Mouse (Mus musculus): Measurements from ENCODE around the gene Gpr62. TPM values are rescaled to one million over a fixed set of nuclear protein-coding genes. Genes with fewer than 3 reads are reported as not detected.
A peak's percentile ranks its signal among the peaks of the same experiment; 100 is the strongest.

Gpr62 gene
- polyA plus RNA-seq, 1 experiment from 2014 or later = 0.11 TPM

DNA sequence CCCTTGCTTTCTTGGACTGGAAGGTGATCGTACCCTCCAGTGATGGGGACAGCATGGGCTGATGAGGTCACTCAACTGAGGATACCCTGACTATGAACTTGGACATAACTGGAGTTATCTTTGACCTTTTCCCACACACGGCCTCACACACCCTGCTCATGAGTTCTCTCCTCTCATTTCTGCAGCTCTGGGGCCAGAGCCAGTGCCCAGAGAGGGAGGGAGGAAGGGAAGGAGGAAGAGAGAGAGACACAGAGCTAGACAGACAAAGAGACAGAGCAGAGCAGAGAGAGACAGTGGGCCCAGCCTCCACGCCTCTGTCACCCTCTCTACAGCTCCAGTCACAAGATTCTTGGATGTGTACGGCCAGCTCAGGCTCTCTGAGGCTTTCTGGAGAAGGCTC lies 6.6 kb upstream of the Gpr62 start:
- no peak for DNase-seq (ENCODE audit: low spot score)
- Histone ChIP-seq H3K27ac (replicated peaks) (peak overlapping the region; percentile 56; the same call in 1 of the 2 replicates), H3K9me3 (replicated peaks) (no peaks in the 10 kb centered on the region), H3K36me3 (no peaks in the 10 kb centered on the region), H3K4me1 (peaks cover 67% of the 10 kb centered on the region), H3K27me3 (ENCODE audit: low read depth, poor library complexity, severe bottlenecking) (peaks cover 14% of the 10 kb centered on the region), H3K4me3 (no peak overlapping the region)
- 71% methylated on average over 4 of the region's 4 CpGs for WGBS

DNA sequence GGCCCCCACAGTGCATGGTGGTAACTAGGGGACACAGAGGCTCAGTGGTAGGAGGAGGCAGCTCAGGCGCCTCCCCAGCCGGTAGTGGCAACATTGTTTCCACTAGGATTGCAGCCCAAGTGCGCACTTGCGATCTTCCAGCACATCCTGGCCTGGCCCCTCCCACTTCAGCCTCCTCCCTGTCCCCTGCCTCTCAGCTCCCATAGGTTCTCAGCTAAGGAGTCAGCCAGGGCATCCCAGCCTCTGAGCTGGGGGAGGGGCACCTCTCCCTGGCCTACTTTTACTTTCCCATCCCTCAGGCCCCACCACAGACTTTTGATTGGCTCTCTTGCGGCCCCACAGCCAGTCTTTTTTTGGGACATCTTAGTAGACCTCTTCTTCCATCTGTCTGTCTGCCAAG lies 6.2 kb upstream of the Gpr62 start:
- Histone ChIP-seq H3K4me3 (peak overlapping the region; percentile 31), H3K9me3 (replicated peaks) (no peaks in the 10 kb centered on the region), H3K4me1 (peaks cover 63% of the 10 kb centered on the region), H3K36me3 (no peaks in the 10 kb centered on the region), H3K27me3 (ENCODE audit: low read depth, poor library complexity, severe bottlenecking) (peaks cover 14% of the 10 kb centered on the region), H3K27ac (replicated peaks) (0 out of 2 replicates have a peak overlapping the region, but pooled peaks have one; percentile 56)
- DNase-seq (ENCODE audit: low spot score) = peak; percentile 48
- 11% methylated on average over 5 of the region's 5 CpGs for WGBS

DNA sequence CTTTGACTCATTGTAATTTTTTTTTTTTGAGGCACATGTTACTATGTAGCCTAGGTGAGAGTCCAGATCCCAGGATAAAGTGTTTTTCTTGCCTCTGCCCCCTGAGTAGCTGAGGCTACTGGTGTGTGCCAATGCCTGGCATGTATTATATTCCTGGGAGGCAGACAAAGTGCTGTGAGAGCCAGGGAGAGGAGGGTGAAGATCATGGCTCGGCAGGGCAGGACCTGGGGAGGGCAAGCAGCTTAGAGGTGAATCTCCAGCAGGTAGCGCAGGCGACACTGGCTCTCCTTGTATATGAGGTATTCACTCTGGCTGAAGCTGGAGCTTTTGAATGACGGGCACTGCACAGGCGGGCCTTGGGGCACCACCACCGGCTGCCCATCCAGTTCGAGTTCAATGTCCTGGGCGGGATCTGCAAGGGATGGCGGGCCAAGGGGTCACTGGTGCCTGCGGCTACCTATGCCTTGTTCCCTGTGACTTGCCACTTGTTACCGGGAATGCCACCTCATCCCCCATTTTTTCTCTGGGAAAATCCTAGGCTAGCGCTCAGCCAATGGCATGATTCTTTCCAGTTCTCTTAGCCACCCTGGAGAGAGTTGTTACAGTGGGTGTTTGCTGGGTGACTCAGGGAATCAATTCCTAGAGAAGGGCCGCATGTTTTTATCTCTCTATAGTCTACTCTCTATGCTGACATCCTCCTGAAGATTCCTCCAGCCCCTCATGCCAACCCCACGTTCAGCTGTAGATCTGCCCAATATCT lies 5.4 kb upstream of the Gpr62 start:
- Histone ChIP-seq H3K4me1 (peaks cover 57% of the 10 kb centered on the region), H3K27ac (replicated peaks) (0 out of 2 replicates have a peak overlapping the region, but pooled peaks have one; percentile 56), H3K36me3 (peaks cover 2% of the 10 kb centered on the region), H3K9me3 (replicated peaks) (no peaks in the 10 kb centered on the region), H3K4me3 (peak overlapping the region; percentile 31), H3K27me3 (ENCODE audit: low read depth, poor library complexity, severe bottlenecking) (peaks cover 16% of the 10 kb centered on the region)
- 64% methylated on average over 14 of the region's 14 CpGs for WGBS
- no peak for DNase-seq (ENCODE audit: low spot score)

DNA sequence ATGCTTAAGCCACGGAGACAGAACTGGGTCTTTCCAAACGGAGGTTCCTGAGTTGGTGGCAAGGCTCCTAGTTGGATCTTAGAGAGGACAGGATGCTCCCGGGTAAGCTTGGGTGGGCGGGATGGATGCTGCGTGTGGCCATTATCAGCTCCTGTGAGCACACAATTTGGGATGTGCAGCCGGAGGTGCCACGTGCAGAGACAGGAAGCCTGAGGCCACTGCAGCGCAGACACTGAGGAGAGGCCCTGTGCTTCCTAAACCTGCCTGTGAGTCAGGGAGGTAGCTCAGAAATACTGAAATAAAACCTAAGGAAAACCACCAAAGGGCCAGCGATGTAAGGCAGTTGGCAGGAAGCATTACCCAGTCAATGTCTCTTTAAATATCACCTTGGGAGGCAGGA lies 4.0 kb upstream of the Gpr62 start:
- H3K4me1 ChIP-seq = peaks cover 55% of the 10 kb centered on the region
- H3K36me3 ChIP-seq = peaks cover 14% of the 10 kb centered on the region
- no peaks in the 10 kb centered on the region for H3K9me3 ChIP-seq (replicated peaks)
- WGBS = 78% methylated on average over 9 of the region's 9 CpGs
- no peak overlapping the region for H3K4me3 ChIP-seq
- H3K27ac ChIP-seq (replicated peaks) = no peak overlapping the region
- H3K27me3 ChIP-seq (ENCODE audit: low read depth, poor library complexity, severe bottlenecking) = peaks cover 28% of the 10 kb centered on the region
- DNase-seq (ENCODE audit: low spot score) = no peak

DNA sequence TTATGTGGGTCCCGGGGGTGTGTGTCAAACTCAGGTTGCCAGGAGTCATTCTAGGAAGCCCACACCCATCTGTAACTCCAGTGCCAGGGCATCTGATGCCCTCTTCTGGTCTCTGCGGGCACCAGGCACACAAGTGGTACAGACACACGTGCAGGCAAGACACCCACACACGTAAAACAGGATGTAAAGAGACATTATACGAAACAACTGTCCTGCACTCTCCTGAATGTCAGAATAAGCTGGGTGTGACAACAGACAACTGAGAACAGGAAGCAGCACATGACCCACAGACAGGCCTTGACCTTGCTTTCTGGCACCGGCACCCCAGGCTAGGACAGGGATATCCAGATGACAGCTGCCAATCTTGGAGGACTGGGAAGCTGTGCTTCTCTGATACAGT lies 3.6 kb upstream of the Gpr62 start:
- H3K4me3 ChIP-seq = no peak overlapping the region
- no peak for DNase-seq (ENCODE audit: low spot score)
- 78% methylated on average over 6 of the region's 6 CpGs for WGBS
- peaks cover 33% of the 10 kb centered on the region for H3K27me3 ChIP-seq (ENCODE audit: low read depth, poor library complexity, severe bottlenecking)
- no peak overlapping the region for H3K27ac ChIP-seq (replicated peaks)
- peaks cover 55% of the 10 kb centered on the region for H3K4me1 ChIP-seq
- no peaks in the 10 kb centered on the region for H3K9me3 ChIP-seq (replicated peaks)
- peaks cover 19% of the 10 kb centered on the region for H3K36me3 ChIP-seq

DNA sequence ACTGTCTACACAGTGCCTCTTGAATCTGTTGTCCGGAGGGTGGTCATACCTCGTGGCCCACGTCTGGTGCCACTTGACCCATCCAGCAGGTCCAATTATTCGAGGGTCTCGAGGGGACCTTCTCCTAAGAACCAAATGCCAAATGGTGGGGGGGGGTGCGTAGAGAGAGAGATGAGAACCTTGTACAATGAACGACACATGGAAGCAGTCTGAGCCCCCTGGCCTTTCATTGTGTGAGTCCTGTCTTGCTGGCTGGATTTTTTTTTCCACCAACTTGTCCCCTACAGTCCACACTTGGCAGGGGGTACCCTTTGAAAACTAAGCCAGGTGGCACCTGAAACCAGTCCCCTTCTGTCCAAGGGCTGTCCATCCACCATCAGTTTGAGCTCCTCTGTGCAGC lies 2.0 kb upstream of the Gpr62 start:
- Histone ChIP-seq H3K36me3 (peaks cover 35% of the 10 kb centered on the region), H3K27me3 (ENCODE audit: low read depth, poor library complexity, severe bottlenecking) (peaks cover 42% of the 10 kb centered on the region), H3K4me1 (peaks cover 54% of the 10 kb centered on the region), H3K4me3 (no peak overlapping the region), H3K9me3 (replicated peaks) (no peaks in the 10 kb centered on the region), H3K27ac (replicated peaks) (no peak overlapping the region)
- WGBS = 90% methylated on average over 7 of the region's 7 CpGs
- DNase-seq (ENCODE audit: low spot score) = no peak

DNA sequence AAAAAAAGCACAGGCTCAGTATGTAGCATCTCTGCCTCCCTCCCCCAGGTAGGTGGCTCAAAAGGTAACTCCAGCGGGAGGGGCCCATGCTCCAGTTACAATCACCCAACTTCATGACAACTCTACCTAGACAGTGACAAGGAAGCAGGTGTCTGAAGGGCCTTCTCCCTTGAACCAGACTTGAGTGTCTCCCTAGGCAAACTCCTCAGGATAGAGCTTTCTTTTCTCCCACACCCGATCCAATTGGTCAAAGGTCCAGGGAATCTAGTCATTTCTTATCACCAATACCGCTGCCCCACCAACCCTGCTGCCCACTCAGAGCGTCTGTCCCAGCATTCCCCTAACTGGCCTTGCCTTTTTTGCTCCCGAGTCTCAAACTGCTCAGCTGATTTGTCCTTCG lies 983 bp upstream of the Gpr62 start:
- Histone ChIP-seq H3K36me3 (peaks cover 45% of the 10 kb centered on the region), H3K4me3 (no peak overlapping the region), H3K27ac (replicated peaks) (no peak overlapping the region), H3K27me3 (ENCODE audit: low read depth, poor library complexity, severe bottlenecking) (peaks cover 50% of the 10 kb centered on the region), H3K4me1 (peaks cover 52% of the 10 kb centered on the region), H3K9me3 (replicated peaks) (no peaks in the 10 kb centered on the region)
- no peak for DNase-seq (ENCODE audit: low spot score)
- 92% methylated on average over 6 of the region's 6 CpGs for WGBS

DNA sequence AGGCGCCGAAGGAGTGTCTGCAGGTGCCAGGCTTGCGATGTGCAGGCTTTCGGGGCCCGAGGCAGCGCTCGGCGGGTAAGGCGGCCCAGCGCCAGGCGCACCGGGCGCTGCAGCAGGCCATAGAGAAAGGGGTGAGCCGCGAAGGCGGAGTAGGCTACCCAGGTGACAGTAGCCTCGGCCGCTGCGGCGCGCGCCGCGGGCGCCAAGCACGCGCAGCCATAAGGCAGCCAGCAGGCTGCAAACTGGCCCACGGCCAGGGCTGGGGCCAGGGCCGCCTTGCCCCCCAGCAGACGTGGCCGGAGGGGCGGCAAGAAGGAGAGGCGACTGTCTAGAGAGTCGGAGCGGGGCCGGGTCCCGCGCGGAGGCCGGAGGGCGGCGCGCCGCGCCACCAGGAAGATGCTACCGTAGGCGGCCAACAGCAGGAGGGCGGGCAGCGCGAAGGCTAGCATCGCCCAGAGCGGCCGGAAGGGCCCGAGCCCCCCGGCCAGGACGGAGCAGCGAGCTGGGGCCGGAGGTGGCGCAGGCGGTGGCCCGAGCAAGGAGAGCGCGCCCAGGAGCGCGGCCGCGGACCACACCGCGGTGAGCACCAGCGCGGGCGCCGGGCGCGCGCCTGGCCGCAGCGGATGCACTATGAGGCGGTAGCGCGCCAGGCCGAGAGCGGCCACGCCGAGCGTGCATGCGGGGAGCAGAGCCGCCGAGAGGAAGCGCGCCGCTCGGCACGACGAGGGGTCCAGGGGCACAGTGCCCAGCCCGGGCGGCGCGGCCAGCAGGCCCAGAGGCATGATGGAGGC lies 792 bp downstream of the Gpr62 start:
- Histone ChIP-seq H3K4me3 (peak overlapping the region; percentile 54), H3K9me3 (replicated peaks) (no peaks in the 10 kb centered on the region), H3K36me3 (peaks cover 63% of the 10 kb centered on the region), H3K4me1 (peaks cover 56% of the 10 kb centered on the region), H3K27ac (replicated peaks) (peak overlapping the region; percentile 85), H3K27me3 (ENCODE audit: low read depth, poor library complexity, severe bottlenecking) (peaks cover 42% of the 10 kb centered on the region)
- peak; percentile 74 for DNase-seq (ENCODE audit: low spot score)
- whole genome bisulfite sequencing = 1% methylated on average over 98 of the region's 99 CpGs

DNA sequence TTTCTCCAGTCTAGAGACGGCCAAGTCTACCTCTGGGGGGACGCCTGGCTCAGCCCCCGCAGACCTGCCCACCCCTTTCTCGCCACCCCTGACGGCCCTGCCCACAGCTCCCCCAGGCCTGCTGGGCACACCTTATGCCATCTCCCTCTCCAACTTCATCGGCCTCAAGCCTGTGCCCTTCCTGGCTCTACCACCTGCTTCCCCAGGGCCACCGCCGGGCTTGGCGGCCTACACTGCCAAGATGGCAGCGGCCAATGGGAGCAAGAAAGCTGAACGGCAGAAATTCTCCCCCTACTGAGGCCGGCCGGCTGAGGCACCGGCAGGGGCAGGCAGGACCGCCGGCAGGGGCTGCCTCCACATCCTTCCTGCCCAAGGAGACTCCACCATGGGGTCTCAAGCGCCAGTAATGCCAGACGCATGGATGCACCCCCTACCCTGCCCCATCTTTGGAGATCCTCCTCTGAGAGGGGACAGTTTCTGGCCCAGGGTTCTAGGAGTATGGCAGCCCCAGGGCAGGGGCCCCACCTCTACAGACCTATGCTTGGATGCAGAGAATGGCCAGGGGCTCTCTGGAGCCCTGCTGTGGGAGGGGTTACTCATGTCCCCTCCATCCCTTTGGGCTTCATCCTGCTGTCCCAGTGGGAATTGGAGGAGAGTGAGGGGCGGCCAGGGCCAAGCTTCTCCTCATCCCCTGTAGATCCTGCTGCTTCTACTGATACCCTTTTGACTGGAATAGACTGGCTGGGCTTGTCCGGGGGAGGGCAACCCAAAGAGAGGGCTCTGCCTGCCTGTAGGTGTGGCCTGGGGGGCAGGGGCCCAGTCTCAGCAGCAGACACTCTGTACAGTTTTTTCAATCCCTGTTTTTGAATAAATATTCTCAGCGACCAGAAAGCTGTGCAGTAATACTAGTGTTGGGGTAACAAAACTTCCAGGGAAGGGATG lies 2.3 kb downstream of the Gpr62 start:
- Histone ChIP-seq H3K4me3 (peak overlapping the region; percentile 54; the same call in 1 of the 2 replicates), H3K4me1 (peaks cover 66% of the 10 kb centered on the region), H3K36me3 (peaks cover 78% of the 10 kb centered on the region), H3K27me3 (ENCODE audit: low read depth, poor library complexity, severe bottlenecking) (peaks cover 42% of the 10 kb centered on the region), H3K27ac (replicated peaks) (no peak overlapping the region), H3K9me3 (replicated peaks) (no peaks in the 10 kb centered on the region)
- no peak for DNase-seq (ENCODE audit: low spot score)
- 87% methylated on average over 21 of the region's 21 CpGs for WGBS

DNA sequence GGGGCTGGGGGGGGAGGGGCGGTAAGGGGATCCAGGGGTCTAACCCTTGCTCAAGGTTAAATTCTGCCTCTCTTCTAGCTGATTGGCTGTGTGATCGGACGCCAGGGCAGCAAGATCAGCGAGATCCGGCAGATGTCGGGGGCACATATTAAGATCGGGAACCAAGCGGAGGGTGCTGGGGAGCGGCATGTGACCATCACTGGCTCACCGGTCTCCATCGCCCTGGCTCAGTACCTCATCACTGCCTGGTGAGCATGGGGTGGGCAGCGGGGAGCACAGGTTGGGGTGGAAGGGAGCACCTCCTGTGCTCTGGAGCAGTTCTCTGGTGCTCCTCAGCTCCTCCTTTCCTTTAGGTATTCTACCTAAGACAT lies 3.3 kb downstream of the Gpr62 start:
- H3K27ac ChIP-seq (replicated peaks) = no peak overlapping the region
- WGBS = 94% methylated on average over 12 of the region's 12 CpGs
- no peak for DNase-seq (ENCODE audit: low spot score)

DNA sequence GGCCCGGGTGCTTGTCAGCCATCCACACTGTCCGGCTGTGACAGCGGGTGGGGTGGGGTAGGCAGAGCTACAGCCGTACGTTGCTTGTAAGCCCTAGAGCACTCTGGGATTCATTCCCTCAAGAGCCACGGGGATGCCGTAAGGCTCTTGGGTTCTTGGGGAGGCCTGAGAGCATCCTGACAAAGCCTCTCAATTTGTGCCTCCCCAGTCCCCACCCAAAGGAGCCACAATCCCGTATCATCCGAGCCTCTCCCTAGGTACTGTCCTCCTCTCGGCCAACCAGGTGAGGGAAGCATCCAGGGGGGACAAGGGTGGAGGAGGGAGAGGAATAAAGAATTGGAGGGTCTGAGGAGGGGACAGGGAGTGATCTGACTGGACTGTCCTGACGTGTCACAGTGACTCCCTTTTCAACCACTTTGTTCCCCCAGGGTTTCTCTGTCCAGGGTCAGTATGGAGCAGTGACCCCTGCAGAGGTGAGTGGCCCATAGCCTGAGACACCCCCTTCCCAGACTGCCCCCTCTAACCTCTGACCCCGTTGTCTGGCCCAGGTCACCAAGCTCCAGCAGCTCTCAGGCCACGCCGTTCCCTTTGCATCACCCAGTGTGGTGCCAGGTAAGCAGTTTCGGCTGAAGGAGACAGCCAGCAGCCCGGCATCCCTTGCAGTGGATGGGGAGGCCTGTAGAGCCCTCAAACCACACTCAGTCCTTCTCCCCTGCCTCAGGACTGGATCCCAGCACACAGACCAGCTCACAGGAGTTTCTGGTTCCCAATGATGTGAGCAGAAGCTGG lies 3.9 kb downstream of the Gpr62 start:
- peaks cover 81% of the 10 kb centered on the region for H3K4me1 ChIP-seq
- no peak overlapping the region for H3K27ac ChIP-seq (replicated peaks)
- DNase-seq (ENCODE audit: low spot score) = no peak
- 85% methylated on average over 16 of the region's 16 CpGs for WGBS
- no peak overlapping the region; the same call in 1 of the 2 replicates for H3K4me3 ChIP-seq
- H3K36me3 ChIP-seq = peaks cover 94% of the 10 kb centered on the region
- H3K9me3 ChIP-seq (replicated peaks) = no peaks in the 10 kb centered on the region
- H3K27me3 ChIP-seq (ENCODE audit: low read depth, poor library complexity, severe bottlenecking) = peaks cover 42% of the 10 kb centered on the region

More for the DNA sequence above, 3.3 kb downstream of the Gpr62 start:
- Histone ChIP-seq H3K27me3 (ENCODE audit: low read depth, poor library complexity, severe bottlenecking) (peaks cover 42% of the 10 kb centered on the region), H3K9me3 (replicated peaks) (no peaks in the 10 kb centered on the region), H3K4me3 (no peak overlapping the region; the same call in 1 of the 2 replicates), H3K4me1 (peaks cover 75% of the 10 kb centered on the region), H3K36me3 (peaks cover 88% of the 10 kb centered on the region)

DNA sequence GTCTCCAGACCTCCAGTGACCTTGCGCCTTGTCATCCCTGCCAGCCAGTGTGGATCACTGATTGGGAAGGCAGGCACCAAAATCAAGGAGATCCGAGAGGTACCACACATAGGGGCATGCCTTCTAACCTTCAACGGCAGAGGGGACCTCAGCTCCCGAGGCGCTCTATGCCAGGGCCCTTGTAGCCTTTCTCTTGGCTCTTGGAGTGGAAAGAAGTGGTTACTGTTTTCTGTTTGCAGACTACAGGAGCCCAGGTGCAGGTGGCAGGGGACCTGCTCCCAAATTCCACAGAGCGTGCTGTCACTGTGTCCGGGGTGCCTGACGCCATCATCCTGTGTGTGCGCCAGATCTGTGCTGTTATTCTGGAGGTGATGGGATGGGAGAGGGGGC lies 4.7 kb downstream of the Gpr62 start:
- DNase-seq (ENCODE audit: low spot score) = no peak
- Histone ChIP-seq H3K4me1 (peaks cover 89% of the 10 kb centered on the region), H3K27ac (replicated peaks) (no peak overlapping the region), H3K36me3 (peaks cover 99% of the 10 kb centered on the region), H3K27me3 (ENCODE audit: low read depth, poor library complexity, severe bottlenecking) (peaks cover 39% of the 10 kb centered on the region), H3K9me3 (replicated peaks) (no peaks in the 10 kb centered on the region), H3K4me3 (no peak overlapping the region)
- WGBS = 93% methylated on average over 9 of the region's 9 CpGs

Measured in midbrain, embryonic 10.5 days (tissue).